Mouse (Mus musculus) layer of hippocampus, adult 11-12 months (tissue): ENCODE results near the gene Ctsq.
"Not testable (repeated sequence)": the region's sequence is repeated elsewhere in the genome, so short reads cannot be mapped to it uniquely, and the experiment has no call there.

ENCODE experiments used
- DNase-seq: peaks from one replicate; pipeline ENCODE4 v3.0.0; 2022; ENCODE audit warnings: low spot score

Gene Ctsq

GRCm38 (mm10) chr13:61040531-61040930, at the start of gene Ctsq:
Gene Ctsq, minus strand, starts transcription at chr13:61040631.
- no peak for DNase-seq

GRCm38 (mm10) chr13:61022785-61023184, 17.6 kb downstream of the Ctsq start:
- no peak for DNase-seq

- no peak for DNase-seq
These were observed 18.6 kb downstream of the Ctsq start for GRCm38 (mm10) chr13:61021844-61022243.

- no peak for DNase-seq
These were observed 30.3 kb downstream of the Ctsq start for GRCm38 (mm10) chr13:61010171-61010570.

- no peak for DNase-seq
These were observed 34.6 kb downstream of the Ctsq start, which contains the start of gene Ctsj for GRCm38 (mm10) chr13:61005859-61006258. Gene Ctsj, minus strand, starts transcription at chr13:61005959.

GRCm38 (mm10) chr13:60997600-60997999, 42.8 kb downstream of the Ctsq start:
- no peak for DNase-seq

GRCm38 (mm10) chr13:60986915-60987314, 53.5 kb downstream of the Ctsq start:
- DNase-seq, result not testable (repeated sequence)
